Mouse (Mus musculus) adrenal gland, adult 2 months (tissue): ENCODE data around the gene Aff1. TPM values are rescaled to one million over a fixed set of nuclear protein-coding genes. Genes with fewer than 3 reads are reported as not detected.

Source experiments
- DNase-seq: peaks from one replicate; pipeline ENCODE4 v3.0.0; 2021
- polyA plus RNA-seq: library from polyadenylated mRNA; depleted of rRNA; stranded (reverse); fragments of >200 nt; gene quantifications from 2 replicates; pipeline ENCODE4 v1.2.3, GENCODE M21; 2012
- total RNA-seq, 2 experiments: library from RNA; stranded (reverse); gene quantifications; 2 replicates each; pipeline ENCODE4 v1.2.3; 2021

Gene Aff1
- total and polyA plus RNA-seq, 3 experiments: 5.6 to 50.0 (median 32.8) TPM

GRCm38 (mm10) chr5:103838550-103839264 lies 146.5 kb downstream of the Aff1 start:
- DNase-seq: peak; percentile 90

GRCm38 (mm10) chr5:103839265-103839626 lies 147.1 kb downstream of the Aff1 start:
- no peak for DNase-seq

DNA sequence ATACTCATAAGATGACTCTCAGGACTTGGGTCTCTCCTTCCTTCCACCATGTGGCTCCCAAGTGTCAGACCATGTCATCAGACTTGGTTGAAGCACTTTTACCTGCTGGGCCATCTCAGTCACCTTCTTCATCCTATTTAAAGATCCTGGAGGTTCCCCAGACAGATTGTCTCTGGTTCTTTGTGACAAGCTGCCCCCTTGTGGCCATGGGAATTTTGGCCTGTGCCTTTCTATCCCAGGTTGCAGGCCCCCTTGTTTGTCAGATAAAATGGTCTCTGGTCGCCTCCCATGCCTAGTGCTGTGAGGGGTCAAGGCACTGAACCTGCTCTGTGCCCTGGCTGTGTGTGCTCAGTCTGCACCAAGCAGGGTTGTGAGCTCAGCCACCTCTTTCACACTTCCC lies 151.8 kb downstream of the Aff1 start:
- no peak for DNase-seq

- no peak for DNase-seq
Observed at GRCm38 (mm10) chr5:103845418-103846153, 153.4 kb downstream of the Aff1 start.

DNA sequence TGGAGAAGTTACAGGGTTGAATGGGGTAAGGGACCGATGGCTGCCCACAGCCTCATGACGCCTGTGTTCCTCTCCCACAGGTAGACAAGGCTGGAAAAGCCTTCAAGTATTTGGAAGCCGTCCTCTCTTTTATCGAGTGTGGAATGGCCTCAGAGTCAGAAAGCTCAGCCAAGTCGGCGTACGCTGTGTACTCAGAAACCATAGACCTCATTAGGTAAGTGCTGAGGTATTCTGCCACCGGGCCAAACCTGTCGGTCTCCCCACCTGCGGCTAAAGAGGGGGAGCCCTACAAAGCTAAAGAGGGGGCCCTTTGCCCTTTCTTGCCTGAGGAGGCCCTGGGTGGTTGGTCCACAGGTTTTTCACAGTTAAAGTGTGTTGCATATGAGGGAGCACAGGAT lies 154.0 kb downstream of the Aff1 start:
- DNase-seq: no peak

DNA sequence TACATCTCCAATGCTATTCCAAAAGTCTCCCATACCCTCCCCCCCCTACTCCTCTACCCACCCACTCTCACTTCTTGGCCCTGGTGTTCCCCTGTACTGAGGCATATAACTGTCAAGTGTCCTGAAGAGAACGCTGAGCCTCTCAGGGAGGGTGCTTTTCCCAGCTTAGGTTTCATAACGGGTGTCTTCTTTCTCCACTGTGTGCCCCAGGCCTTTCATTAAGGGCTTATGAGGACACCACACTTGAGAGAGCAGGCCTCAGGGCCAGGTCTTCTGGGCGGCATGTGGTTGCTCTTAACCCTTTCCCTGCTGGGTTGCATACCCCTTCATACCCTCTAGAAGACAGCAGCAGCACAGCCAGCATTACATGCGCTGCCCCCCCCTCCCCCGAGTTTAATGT lies 154.4 kb downstream of the Aff1 start:
- DNase-seq: no peak

- DNase-seq: peak; percentile 54
Observed at GRCm38 (mm10) chr5:103848546-103848945, 156.4 kb downstream of the Aff1 start.

- DNase-seq: no peak
Observed at GRCm38 (mm10) chr5:103852756-103853549, 160.8 kb downstream of the Aff1 start.

DNA sequence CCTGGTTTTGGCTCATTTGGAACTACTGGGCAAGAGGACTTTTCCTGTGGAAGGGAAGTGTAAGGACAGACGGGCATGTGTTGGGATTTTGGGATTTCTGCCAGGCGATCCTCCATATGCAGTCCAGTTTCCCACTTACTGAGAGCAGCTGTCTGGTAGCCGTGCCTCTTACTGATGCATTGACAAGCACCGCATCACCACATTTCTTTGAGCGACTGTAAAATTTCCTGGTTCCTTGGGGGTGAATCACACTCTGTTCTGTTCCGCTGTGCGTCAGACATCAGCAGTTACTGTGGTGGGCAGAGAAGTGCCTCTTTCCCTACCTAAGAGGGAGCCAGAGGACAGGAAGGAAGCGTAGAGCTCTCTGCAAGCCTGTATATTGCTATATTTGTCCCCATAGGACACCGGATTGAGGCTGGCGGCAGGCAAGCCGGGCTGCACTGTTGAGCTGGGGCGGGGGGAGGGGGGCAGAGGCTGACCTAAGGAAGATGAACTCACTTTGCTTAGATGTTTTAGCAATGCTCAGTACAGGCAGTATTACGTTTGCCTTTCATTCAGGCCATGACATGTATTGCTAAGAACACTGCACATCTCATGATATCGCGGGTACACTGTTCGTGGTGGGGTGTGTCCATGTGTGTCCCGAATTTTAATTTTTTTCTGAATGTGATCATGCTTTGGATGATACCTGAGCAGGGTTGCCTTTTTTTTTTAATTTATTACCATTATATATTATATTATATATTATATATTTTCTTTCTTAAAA lies 162.1 kb downstream of the Aff1 start:
- no peak for DNase-seq

DNA sequence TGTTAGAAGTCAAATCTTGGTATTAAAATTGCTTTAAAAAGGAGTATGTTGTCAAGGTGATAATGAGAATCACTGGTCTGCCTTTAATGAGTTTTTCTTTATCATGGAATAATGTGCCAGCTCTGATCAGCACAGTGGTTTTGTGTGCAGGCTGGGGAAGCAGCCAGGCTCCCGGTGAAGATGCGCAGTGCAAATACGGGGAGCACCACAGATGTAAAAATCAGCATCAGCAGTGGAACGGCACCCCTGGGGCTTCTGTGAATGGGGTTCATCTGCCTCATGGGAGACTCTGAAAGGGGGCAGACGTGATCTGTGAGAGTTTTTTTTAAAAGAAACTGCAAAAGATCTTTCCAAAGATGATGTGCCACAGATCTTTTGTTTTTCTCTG lies 162.6 kb downstream of the Aff1 start:
- DNase-seq: no peak

DNA sequence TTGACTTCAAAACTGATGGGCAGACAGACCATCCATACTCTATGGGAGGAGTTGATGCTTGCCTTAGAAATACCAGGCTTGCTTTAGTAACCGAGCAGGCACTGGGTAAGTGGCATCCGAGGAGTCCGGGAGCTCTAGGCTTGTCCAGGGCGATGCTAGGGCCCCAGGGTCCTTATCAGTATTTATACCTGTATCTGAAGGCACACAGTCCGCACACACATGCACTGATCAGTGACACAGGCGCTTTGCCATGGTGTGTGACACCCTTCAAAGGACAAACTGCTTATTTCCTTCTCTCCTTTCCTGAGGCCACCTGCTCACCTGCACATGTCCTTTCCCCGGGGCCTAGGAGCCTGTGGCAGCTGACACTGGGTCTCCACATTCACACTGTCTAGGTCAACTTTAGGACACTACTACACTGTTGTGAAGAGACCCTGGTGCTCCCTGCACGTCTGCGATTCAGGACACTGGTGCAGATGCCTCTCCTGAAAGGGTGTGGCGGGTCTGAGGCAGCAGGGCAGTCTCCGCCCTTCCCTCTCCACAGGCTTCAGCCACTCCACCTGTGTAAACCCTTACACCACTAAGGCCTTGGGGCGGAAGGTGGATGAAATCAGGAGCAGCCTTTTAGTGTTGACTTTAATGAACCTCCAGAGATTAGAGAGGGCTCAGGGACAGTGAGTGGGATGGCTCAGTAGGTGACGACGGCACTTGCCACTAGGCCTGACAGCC lies 163.5 kb downstream of the Aff1 start:
- no peak for DNase-seq

- peak; percentile 43 for DNase-seq
Observed at GRCm38 (mm10) chr5:103856286-103857009, 164.3 kb downstream of the Aff1 start.

- no peak for DNase-seq
Observed at GRCm38 (mm10) chr5:103857151-103857550, 165.0 kb downstream of the Aff1 start.

GRCm38 (mm10) chr5:103860622-103861021 lies 168.4 kb downstream of the Aff1 start:
- DNase-seq: no peak

DNA sequence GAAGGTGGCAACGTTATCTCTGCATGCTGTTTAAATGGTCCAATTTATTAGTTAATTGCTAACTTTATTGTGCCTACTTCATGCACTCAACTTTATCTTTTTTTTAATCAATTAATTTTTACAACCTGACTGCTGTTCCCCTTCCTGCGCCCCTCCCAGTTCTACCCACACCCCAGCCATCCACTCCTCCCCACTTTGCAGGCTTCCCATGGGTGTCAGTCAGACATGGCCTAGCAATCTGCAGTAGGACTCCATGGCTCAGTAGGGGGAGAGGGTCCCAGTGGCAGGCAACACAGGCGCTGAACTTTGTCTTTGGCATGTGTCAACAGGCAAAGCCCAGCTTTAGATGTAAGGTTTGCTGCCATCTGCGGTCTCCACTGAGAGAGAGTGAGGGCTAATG lies 171.6 kb downstream of the Aff1 start:
- no peak for DNase-seq

DNA sequence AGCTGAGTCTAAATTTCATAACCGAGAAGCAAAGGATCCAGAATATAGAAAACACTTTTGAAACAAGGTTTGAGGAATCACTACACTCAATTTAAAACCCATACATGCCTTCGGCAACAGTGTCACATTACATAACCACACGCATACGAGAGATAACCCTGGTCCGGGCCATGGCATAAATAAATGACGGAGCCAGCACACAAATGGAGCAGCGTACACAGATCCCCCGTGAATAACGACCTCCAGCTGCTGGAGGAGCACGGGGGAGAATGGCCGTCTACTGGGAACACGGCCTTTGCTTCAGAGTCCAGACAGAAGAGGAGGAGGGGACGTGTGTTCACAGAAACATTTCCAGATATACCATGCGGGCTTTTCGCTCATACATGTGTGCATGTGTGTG lies 197.6 kb downstream of the Aff1 start:
- no peak for DNase-seq

GRCm38 (mm10) chr5:103898310-103898709 lies 206.1 kb downstream of the Aff1 start:
- DNase-seq: no peak
